Mouse (Mus musculus) right cerebral cortex, postnatal 10 days (tissue): ENCODE data around the gene Noc3l.

Experiments used
- DNase-seq, 2 experiments: peaks; one replicate each; pipeline ENCODE4 v3.0.0; 2021; ENCODE audit warnings: low spot score in 2 of 2

Noc3l gene

GRCm38 (mm10) chr19:38758685-38759472 is 60.2 kb downstream of the Noc3l start:
- no peak for DNase-seq

DNA sequence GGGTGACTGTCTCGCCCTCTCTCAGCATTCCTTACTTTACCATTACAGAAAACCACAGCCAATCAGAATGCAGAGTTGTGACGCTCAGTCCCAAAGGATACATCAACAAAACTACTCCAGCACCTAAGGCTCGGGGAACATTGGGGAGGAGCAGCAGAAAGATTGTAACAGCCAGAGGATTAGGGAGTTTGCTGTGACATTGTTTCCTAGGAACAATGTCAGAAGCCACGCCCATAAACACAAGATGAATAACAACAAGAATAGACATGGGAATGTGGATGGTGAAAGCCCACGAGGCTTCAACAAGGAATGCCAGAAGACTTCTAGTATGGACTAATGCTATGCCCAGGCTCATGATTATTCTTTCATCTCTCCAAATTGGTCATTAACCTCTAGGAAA is 61.0 kb downstream of the Noc3l start:
- DNase-seq: no peak

DNA sequence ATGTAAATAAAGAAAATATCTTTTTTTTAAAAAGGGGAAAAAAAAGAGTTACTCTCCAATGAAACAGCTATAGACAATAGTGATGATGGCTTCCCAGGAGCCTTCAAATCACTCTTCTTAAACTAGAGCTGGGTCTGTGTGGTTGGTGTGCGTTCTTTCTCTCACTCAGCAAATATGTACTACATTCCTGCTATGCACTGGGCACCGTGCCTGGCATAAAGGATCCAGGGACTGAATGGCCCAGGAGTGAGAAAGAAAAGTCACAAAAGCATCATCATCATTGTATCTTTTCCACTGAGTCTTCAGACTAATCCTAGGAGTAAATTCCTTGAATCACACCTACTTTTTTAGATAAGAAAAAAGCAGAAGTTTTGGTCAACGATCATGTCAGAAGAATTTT is 61.9 kb downstream of the Noc3l start:
- DNase-seq: no peak

GRCm38 (mm10) chr19:38750192-38750591 is 68.8 kb downstream of the Noc3l start:
- no peak for DNase-seq

- no peak for DNase-seq
Measured at GRCm38 (mm10) chr19:38746492-38747014, 72.5 kb downstream of the Noc3l start.

DNA sequence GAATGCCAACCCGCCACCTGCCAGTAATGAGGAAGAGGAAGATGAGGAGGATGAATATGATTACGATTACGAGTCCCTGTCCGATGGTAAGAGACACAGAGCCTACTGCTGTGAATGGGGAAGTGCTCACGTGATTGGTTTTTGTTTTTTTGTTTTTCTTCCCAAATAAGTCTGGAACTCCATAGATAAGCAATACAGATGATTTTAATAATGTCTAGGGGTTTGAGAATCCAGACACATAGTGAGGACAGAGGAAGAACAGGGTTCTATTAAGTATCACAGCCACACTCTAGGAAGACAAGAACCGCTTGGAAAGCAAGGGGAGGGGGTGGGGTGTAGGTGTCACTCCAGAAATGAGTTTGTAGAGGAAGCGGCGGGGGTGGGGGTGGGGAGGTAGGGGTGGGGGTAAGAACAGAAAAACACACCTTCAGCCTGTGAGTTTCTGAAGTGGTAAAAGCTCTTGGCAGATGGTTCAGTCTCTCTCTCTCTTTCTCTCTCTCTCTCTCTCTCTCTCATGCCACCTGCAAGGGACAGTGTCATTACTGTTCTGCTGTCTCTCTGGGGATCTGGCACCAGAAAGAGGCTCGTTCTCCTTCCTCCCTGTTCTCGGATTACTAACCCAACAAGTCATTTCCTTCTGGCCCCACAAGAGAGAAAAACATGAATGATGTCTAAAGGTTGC is 73.1 kb downstream of the Noc3l start:
- DNase-seq: no peak

DNA sequence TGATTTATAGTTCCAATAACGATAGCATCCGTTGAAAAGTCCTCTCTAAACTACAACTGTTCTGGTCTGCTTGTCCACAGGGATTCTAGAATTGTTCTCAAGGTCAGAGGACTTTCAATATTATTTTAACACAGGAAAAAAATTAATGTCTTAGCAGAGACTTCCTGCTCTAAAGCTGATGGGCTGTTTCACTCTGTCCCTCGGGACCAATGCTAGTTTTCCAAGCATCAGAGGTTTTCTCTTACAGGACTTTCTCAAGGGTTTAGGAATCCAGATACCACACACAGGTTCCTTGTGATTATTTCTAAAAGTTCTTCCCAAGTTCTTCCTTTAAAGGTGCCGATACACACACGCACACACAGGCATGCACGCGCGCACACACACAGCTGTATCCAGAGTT is 74.5 kb downstream of the Noc3l start:
- DNase-seq: no peak
